Mouse (Mus musculus) T-helper 1 cell (primary cell): ENCODE measurements around the gene Sept9.

Experiments used
- in situ Hi-C: fragments of 300-600 bp; cut with MboI, MseI; formaldehyde crosslinking; loops from one replicate; pipeline ENCODE4 v1.15.1; 2025; ENCODE audit warnings: high pct_unique_total_duplicates

Sept9 gene

GRCm38 (mm10) chr11:117366426-117366825 is 167.0 kb downstream of the Sept9 start:
- in situ Hi-C loops = loop anchor here (10.0 kb wide), 1 partner anchor 282 kb away; no protein-coding TSS in a partner anchor

- in situ Hi-C loops = loop anchor here (10.0 kb wide), 1 partner anchor 282 kb away; no protein-coding TSS in a partner anchor
Measured at GRCm38 (mm10) chr11:117366861-117367357, 167.4 kb downstream of the Sept9 start.

GRCm38 (mm10) chr11:117367937-117368336 is 168.5 kb downstream of the Sept9 start:
- in situ Hi-C loops = loop anchor here (10.0 kb wide), 1 partner anchor 283 kb away; no protein-coding TSS in a partner anchor

- in situ Hi-C loops = loop anchor here (10.0 kb wide), 1 partner anchor 285 kb away; no protein-coding TSS in a partner anchor
Measured at GRCm38 (mm10) chr11:117369347-117369746, 169.9 kb downstream of the Sept9 start.

- in situ Hi-C loops = no loop called here
Measured at GRCm38 (mm10) chr11:117370262-117370850, 170.9 kb downstream of the Sept9 start.

GRCm38 (mm10) chr11:117372537-117372936 is 173.1 kb downstream of the Sept9 start:
- in situ Hi-C loops = no loop called here

GRCm38 (mm10) chr11:117373195-117373594 is 173.7 kb downstream of the Sept9 start:
- in situ Hi-C loops = no loop called here

GRCm38 (mm10) chr11:117373870-117374269 is 174.4 kb downstream of the Sept9 start:
- in situ Hi-C loops = no loop called here

- in situ Hi-C loops = no loop called here
Measured at GRCm38 (mm10) chr11:117374288-117374687, 174.8 kb downstream of the Sept9 start.

- in situ Hi-C loops = no loop called here
Measured at GRCm38 (mm10) chr11:117379774-117380173, 180.3 kb downstream of the Sept9 start.

GRCm38 (mm10) chr11:117384235-117384634 is 184.8 kb downstream of the Sept9 start:
- in situ Hi-C loops = no loop called here

GRCm38 (mm10) chr11:117384897-117385296 is 185.4 kb downstream of the Sept9 start:
- in situ Hi-C loops = no loop called here

- in situ Hi-C loops = no loop called here
Measured at GRCm38 (mm10) chr11:117385331-117386103, 186.1 kb downstream of the Sept9 start.

GRCm38 (mm10) chr11:117387241-117387640 is 187.8 kb downstream of the Sept9 start:
- in situ Hi-C loops = no loop called here

GRCm38 (mm10) chr11:117390001-117390402 is 190.5 kb downstream of the Sept9 start:
- in situ Hi-C loops = no loop called here

GRCm38 (mm10) chr11:117390774-117391534 is 191.5 kb downstream of the Sept9 start:
- in situ Hi-C loops = no loop called here

GRCm38 (mm10) chr11:117392251-117392650 is 192.8 kb downstream of the Sept9 start:
- in situ Hi-C loops = no loop called here

- in situ Hi-C loops = no loop called here
Measured at GRCm38 (mm10) chr11:117393715-117394114, 194.3 kb downstream of the Sept9 start.

GRCm38 (mm10) chr11:117394230-117395137 is 195.0 kb downstream of the Sept9 start:
- in situ Hi-C loops = no loop called here

- in situ Hi-C loops = no loop called here
Measured at GRCm38 (mm10) chr11:117395228-117395627, 195.8 kb downstream of the Sept9 start.

- in situ Hi-C loops = no loop called here
Measured at GRCm38 (mm10) chr11:117396929-117397328, 197.5 kb downstream of the Sept9 start.
